Mouse (Mus musculus) liver, embryonic 15.5 days (tissue): ENCODE measurements at regions not wholly inside any gene's neighbourhood (a gene's known extent, or its start where the extent isn't known, plus 50 kb on each side); places are given as distances from the start of the nearest gene placed in this dataset.

Experiments
- ATAC-seq: fragments of 200-750 bp; cut with Nextera tagmentation; 2 replicates; pipeline ENCODE4 v1.8.0; 2017; ENCODE audit warnings: moderate number of reproducible peaks, mild to moderate bottlenecking, moderate library complexity; ENCODE audit not compliant: insufficient read depth
- H3K27ac ChIP-seq: fragments of 300-500 bp; sonication (generic); replicated peaks from 2 replicates; pipeline ENCODE4 v1.5.1; 2015; ENCODE audit warnings: mild to moderate bottlenecking, inconsistent platforms
- H3K27me3 ChIP-seq: fragments of 300-500 bp; sonication (generic); 2 replicates; pipeline ENCODE4 v1.6.1; 2015; ENCODE audit warnings: mild to moderate bottlenecking, inconsistent platforms
- H3K36me3 ChIP-seq: fragments of 300-500 bp; sonication (generic); replicated peaks from 2 replicates; pipeline ENCODE4 v1.6.1; 2015; ENCODE audit warnings: moderate library complexity, mild to moderate bottlenecking, inconsistent platforms
- H3K4me1 ChIP-seq: fragments of 300-500 bp; sonication (generic); replicated peaks from 2 replicates; pipeline ENCODE4 v1.6.1; 2015; ENCODE audit warnings: inconsistent platforms
- H3K4me2 ChIP-seq: fragments of 300-500 bp; sonication (generic); 2 replicates; pipeline ENCODE4 v1.6.1; 2015; ENCODE audit warnings: moderate library complexity, mild to moderate bottlenecking, inconsistent platforms
- H3K4me3 ChIP-seq: fragments of 300-500 bp; sonication (generic); replicated peaks from 2 replicates; pipeline ENCODE4 v1.5.1; 2015; ENCODE audit warnings: mild to moderate bottlenecking, inconsistent platforms
- H3K9ac ChIP-seq: fragments of 300-500 bp; sonication (generic); 2 replicates; pipeline ENCODE4 v1.6.1; 2015; ENCODE audit warnings: moderate library complexity, mild to moderate bottlenecking, inconsistent platforms
- H3K9me3 ChIP-seq: fragments of 300-500 bp; sonication (generic); replicated peaks from 2 replicates; pipeline ENCODE4 v1.6.1; 2016; ENCODE audit warnings: inconsistent platforms
- WGBS: fragments of 180-500 bp; shearing (Covaris S2); methylation state at CpG from one replicate; pipeline ENCODE4 v1.1.7; 2015; ENCODE audit warnings: mixed read lengths; ENCODE audit not compliant: insufficient replicate concordance; 5-methylcytosine and 5-hydroxymethylcytosine counted together

DNA sequence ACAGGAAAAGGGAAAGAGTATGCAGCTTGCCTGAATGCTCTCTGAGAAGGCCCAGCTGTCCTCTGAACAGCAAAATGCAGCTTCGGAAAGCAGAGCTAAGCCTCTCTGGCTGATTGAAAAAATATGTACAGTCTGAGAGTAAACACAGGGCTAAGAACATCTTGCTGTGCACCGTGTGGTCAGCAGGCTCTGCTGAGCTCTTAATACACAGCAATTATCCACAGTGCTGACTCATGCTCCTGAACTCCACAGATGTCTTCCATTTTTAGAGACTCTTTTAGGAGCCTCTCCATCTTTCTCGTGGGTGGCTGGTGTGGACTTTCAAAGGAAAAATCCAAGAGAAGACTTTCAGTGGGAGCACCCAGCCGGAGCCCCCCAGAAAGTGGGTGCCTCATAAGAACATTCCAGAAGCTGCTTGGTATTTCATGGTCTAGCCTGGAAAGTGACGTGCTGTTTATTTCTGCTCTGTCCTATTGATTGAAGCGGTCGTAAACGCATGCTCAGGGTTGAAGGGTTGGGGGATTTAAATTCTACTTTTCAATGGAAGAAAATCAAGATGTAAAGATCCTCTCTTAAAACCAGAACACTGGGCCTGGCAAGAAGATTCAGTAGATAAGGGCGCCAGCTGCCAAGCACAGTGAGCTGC is 209.5 kb downstream of the Mreg start:
- Histone ChIP-seq H3K27ac (no peak overlapping the region), H3K4me2 (no peak overlapping the region), H3K27me3 (no peaks in the 10 kb centered on the region), H3K4me3 (no peak overlapping the region), H3K4me1 (peaks cover 3% of the 10 kb centered on the region; the same call in 1 of the 2 replicates), H3K36me3 (no peaks in the 10 kb centered on the region), H3K9ac (no peak overlapping the region), H3K9me3 (no peaks in the 10 kb centered on the region)
- no peak for ATAC-seq
- 57% methylated on average over 9 of the region's 9 CpGs for WGBS

DNA sequence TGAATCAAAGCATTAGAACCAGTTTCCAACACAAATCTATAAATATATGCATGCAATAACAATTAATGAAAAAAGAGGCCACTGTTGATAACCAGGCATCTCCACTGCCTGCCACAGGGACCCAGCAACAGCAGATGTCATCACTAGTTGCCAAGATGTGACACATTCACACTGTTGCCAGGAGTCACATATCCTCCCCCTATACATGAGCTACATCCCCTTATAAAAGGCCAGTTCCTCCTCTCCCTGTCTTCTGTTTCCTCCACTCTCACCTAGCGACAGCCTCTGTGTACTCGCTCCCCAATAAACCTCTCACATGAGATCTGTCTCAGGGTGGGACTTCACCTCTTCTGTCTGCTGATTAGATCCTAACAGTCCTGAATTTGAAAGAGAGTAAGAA is 211.4 kb downstream of the Mreg start:
- 41% methylated on average over 2 of the region's 2 CpGs for WGBS
- no peak for ATAC-seq
- Histone ChIP-seq H3K4me1 (peaks cover 3% of the 10 kb centered on the region; the same call in 1 of the 2 replicates), H3K27me3 (no peaks in the 10 kb centered on the region), H3K27ac (no peak overlapping the region), H3K4me3 (no peak overlapping the region), H3K9ac (no peak overlapping the region), H3K36me3 (no peaks in the 10 kb centered on the region), H3K4me2 (no peak overlapping the region), H3K9me3 (no peaks in the 10 kb centered on the region)

DNA sequence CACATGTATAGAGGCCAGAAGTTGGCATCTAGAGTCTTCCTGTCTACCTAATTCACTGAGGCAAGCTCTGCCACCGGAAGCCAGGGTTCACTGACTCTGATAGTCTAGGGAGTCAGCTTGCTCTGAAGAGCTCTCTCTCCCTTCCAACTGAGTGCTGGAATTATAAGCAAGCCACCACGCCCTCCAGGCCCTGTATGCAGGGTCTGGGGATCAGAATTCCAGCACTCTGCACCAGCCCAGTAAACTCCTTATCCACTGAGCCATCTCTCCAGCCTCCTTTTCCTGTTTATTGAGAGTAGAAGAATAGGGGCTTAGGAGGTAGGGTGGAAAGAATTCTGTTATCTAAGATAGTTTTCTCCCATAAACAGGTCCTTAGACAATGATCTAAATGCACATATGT is 215.3 kb downstream of the Mreg start:
- Histone ChIP-seq H3K4me2 (no peak overlapping the region), H3K27me3 (no peaks in the 10 kb centered on the region), H3K9ac (no peak overlapping the region), H3K4me1 (no peaks in the 10 kb centered on the region), H3K36me3 (no peaks in the 10 kb centered on the region), H3K4me3 (no peak overlapping the region), H3K27ac (no peak overlapping the region), H3K9me3 (no peaks in the 10 kb centered on the region)
- no peak for ATAC-seq
- 61% methylated on average over 2 of the region's 2 CpGs for WGBS

DNA sequence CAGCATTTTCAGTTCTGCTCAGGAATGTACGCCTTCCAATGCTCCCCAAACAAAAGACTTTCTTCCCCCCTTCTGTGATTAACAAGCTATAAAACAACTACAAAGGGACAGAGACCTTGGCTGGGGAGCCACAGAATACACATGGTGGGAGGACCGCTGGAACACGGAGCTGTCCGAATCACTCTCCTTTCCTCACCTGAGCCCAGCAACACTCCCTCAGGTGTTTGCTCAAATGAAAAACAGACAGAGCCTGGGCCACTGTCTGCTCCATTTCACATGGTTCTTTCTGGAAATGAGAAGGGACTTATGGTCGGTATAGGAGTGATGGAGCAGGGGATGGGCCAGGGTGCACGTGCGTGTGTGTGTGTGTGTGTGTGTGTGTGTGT is 215.9 kb downstream of the Mreg start:
- H3K4me2 ChIP-seq: no peak overlapping the region
- H3K27me3 ChIP-seq: no peaks in the 10 kb centered on the region
- no peaks in the 10 kb centered on the region for H3K36me3 ChIP-seq
- H3K9me3 ChIP-seq: no peaks in the 10 kb centered on the region
- 74% methylated on average over 7 of the region's 7 CpGs for WGBS
- no peaks in the 10 kb centered on the region for H3K4me1 ChIP-seq
- H3K9ac ChIP-seq: no peak overlapping the region
- H3K27ac ChIP-seq: no peak overlapping the region
- ATAC-seq: no peak
- H3K4me3 ChIP-seq: no peak overlapping the region

DNA sequence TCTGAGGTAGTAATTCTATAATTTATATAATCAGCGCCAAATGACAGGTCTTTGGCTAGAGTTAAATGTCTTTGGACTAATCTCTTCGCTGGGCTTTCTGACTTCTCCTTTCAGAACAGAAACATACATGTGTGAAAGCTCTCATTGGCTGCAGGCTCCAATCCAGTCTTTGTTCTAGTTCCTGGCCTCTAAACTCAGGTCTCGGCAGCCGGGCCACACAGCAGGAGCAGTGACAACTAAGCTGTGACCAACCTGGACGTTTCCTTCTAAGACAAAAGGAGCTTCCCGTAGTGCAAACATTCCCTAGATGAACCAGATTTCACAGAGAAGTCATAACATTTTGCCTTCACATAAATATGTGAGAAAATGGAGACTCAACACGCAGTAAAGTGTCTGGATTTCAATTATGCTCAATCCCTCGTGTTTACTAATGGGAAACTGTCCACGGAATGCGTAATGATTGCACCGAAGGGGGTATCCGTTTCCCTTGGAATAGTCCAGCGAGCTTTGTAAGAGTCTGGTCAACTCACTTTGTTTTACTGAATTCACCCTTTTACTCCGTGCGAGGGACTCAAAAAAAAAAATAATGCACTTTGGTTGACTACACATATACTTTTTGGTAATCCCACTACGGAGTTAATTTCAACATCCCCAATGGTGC is 216.4 kb downstream of the Mreg start:
- H3K4me1 ChIP-seq: no peaks in the 10 kb centered on the region
- no peaks in the 10 kb centered on the region for H3K27me3 ChIP-seq
- no peak overlapping the region for H3K4me2 ChIP-seq
- H3K9me3 ChIP-seq: no peaks in the 10 kb centered on the region
- no peaks in the 10 kb centered on the region for H3K36me3 ChIP-seq
- no peak for ATAC-seq
- 66% methylated on average over 16 of the region's 16 CpGs for WGBS
- no peak overlapping the region for H3K27ac ChIP-seq
- no peak overlapping the region for H3K9ac ChIP-seq
- no peak overlapping the region for H3K4me3 ChIP-seq

DNA sequence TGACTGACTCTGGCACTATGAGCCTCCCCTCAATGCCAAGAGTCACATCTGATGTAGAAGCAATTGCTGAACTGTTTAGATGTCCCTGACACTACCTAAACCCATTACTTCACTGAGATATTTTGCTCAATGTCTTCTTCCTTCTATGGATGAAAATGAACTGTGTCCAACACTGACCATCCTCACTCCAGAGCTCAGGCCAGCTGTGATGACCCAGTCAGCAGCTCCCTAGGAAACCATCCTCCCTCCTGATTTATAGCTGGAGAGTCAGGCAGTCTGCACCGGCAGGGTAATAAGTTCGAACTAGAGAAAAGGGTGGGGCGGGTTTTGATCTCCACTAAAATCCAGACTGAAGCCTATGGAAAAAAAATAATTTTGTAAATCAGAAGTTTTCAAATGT is 221.2 kb downstream of the Mreg start:
- Histone ChIP-seq H3K4me2 (no peak overlapping the region), H3K9me3 (no peaks in the 10 kb centered on the region), H3K27me3 (no peaks in the 10 kb centered on the region), H3K27ac (no peak overlapping the region), H3K4me3 (no peak overlapping the region), H3K36me3 (no peaks in the 10 kb centered on the region), H3K9ac (no peak overlapping the region), H3K4me1 (no peaks in the 10 kb centered on the region)
- WGBS: 72% methylated on average over 3 of the region's 3 CpGs
- ATAC-seq: no peak

DNA sequence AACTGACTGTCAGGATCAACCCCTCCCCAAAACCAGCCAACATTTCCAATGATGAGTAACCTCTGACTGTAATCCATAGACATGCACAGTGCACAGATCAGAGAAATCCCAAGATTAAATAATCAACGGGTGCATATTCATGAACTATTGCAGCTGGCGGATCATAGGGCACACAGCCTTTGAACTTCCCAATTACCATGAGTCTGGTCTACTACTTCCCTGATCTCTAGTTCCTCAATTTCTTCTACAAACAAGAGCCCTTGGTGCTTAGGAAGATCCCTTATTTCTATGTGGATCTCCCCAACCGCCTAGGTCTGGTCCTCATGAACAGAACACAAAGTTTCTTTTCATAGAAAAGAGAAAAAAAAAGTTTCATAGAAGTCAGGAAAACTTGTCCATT is 224.0 kb downstream of the Mreg start:
- H3K4me3 ChIP-seq: no peak overlapping the region
- H3K9ac ChIP-seq: no peak overlapping the region
- H3K4me1 ChIP-seq: no peaks in the 10 kb centered on the region
- no peaks in the 10 kb centered on the region for H3K9me3 ChIP-seq
- no peaks in the 10 kb centered on the region for H3K27me3 ChIP-seq
- no peak overlapping the region for H3K27ac ChIP-seq
- H3K4me2 ChIP-seq: no peak overlapping the region
- no peaks in the 10 kb centered on the region for H3K36me3 ChIP-seq
- ATAC-seq: no peak
- WGBS: 68% methylated on average over 3 of the region's 3 CpGs

DNA sequence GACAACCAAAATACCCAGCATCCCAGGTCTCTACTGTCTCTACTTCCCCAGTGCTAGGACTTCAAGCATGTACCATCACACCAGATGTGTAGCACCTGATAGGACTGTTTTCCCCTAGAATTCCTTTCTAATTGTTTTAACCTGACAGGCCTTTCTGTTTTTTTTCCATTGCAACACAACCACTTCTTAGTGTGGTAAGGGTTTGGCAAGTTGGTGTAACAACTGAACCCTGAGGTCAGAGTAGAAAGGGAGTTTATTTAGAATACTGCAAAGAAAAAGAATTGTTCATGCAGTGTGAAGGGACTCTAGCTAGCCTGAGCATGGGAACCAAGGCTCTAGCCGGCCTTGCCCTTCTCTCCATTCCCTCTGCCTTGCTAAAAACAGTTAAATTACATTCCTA is 226.1 kb downstream of the Mreg start:
- Histone ChIP-seq H3K27me3 (no peaks in the 10 kb centered on the region), H3K9me3 (no peaks in the 10 kb centered on the region), H3K4me1 (no peaks in the 10 kb centered on the region), H3K4me2 (no peak overlapping the region), H3K9ac (no peak overlapping the region), H3K27ac (no peak overlapping the region), H3K36me3 (no peaks in the 10 kb centered on the region), H3K4me3 (no peak overlapping the region)
- 57% methylated on average over 1 of the region's 1 CpGs for WGBS
- no peak for ATAC-seq

DNA sequence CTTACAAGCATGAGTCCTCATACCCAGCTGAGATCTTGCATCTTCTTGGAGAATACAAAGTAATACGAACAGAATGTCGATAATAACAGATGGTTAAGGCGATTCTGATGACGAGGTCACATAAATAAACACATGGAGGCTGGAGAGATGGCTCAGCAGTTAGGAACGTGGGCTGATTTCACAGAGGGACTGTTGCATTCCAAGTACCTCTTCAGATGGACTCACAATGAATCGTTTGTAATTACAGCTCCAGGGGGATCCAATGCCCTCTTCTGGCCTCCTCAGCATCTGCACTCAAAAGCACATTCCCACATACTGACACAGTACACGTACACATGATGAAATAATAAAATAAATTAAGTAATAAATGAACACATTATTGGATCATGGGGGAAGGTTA is 228.3 kb downstream of the Mreg start:
- no peak overlapping the region for H3K4me2 ChIP-seq
- no peak for ATAC-seq
- no peaks in the 10 kb centered on the region for H3K4me1 ChIP-seq
- WGBS: 76% methylated on average over 7 of the region's 7 CpGs
- H3K27ac ChIP-seq: no peak overlapping the region
- H3K9me3 ChIP-seq: no peaks in the 10 kb centered on the region
- no peak overlapping the region for H3K4me3 ChIP-seq
- no peak overlapping the region for H3K9ac ChIP-seq
- H3K27me3 ChIP-seq: no peaks in the 10 kb centered on the region
- H3K36me3 ChIP-seq: no peaks in the 10 kb centered on the region

DNA sequence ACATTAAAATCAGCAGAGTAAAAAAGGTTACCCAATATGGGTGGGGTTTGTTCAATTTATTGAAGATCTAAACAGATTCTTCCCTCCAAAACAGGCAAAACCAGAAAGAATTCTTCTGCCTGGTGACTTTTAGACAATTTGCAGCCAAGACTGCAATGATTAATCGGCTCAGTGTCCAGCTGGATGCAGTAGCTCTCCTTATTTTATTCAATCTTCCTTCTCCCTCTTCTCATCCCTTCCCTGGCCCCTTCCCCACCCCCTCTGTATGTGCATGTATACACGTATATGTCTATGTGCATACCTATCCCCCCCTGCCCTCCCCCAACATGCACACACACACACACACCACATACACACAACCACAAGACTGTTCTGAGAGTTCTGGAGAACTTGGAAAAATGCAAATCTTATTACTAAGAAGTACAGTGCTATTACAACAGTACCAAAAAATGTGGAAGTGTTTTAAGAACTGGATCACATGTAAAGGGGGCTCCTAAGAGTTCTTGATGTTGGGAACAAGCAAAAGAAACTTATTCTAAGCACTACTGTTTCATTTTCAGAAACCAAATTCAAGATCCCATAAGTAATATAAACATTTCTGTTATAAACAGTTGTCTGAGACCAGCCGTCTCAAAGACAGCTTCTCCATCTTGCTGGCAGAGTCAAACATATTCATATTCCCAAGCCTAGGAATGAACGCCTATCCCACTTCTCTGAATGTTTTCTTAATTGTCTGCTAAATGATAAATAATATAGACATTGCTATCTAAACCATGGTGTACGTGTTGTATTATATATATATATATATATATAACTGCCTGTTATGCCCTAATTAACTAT is 229.5 kb downstream of the Mreg start:
- Histone ChIP-seq H3K27me3 (no peaks in the 10 kb centered on the region), H3K36me3 (no peaks in the 10 kb centered on the region), H3K4me3 (no peak overlapping the region), H3K9ac (no peak overlapping the region), H3K4me1 (no peaks in the 10 kb centered on the region), H3K4me2 (no peak overlapping the region), H3K9me3 (no peaks in the 10 kb centered on the region), H3K27ac (no peak overlapping the region)
- ATAC-seq: no peak
- WGBS: 52% methylated on average over 5 of the region's 5 CpGs

DNA sequence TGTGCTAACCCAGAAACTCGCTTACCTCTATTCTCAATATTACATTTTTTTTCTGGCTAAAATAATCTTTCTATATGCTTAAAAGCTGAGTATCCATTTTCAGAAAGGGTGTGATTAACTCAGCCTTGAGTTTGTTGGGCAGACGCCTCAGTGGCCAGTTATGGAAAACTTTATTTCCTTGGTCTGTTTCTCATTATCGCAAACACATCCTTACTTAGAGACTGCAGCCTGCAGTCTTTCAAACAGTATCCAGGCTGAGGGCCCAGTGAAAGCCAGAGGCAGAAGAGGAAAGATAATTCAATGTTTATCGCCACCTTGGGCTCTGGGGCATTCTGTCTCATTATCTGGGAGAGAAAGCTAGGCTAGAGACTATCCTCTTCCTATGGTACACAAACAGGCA is 231.5 kb downstream of the Mreg start:
- 67% methylated on average over 4 of the region's 4 CpGs for WGBS
- H3K9ac ChIP-seq: no peak overlapping the region
- no peak overlapping the region for H3K4me3 ChIP-seq
- H3K4me2 ChIP-seq: no peak overlapping the region
- no peaks in the 10 kb centered on the region for H3K9me3 ChIP-seq
- no peaks in the 10 kb centered on the region for H3K27me3 ChIP-seq
- H3K36me3 ChIP-seq: no peaks in the 10 kb centered on the region
- no peak for ATAC-seq
- no peak overlapping the region for H3K27ac ChIP-seq
- H3K4me1 ChIP-seq: no peaks in the 10 kb centered on the region
